Mouse (Mus musculus) heart, postnatal 0 days (tissue): ENCODE results near the gene Ang2.

Source experiments
- CTCF ChIP-seq: IDR thresholded peaks from 2 replicates; pipeline ENCODE4 v1.5.1; 2016; ENCODE audit warnings: antibody characterized with exemption, control low read depth, low read depth
- EP300 ChIP-seq: IDR thresholded peaks from 2 replicates; pipeline ENCODE4 v1.6.1; 2016; ENCODE audit warnings: antibody characterized with exemption, low read depth

GRCm38 (mm10) chr14:51145521-51145920 is 53.4 kb downstream of the Ang2 start:
- no peak for TF ChIP-seq CTCF
- TF ChIP-seq EP300, result no peak
